Mouse (Mus musculus): ENCODE results near the gene Gtpbp4. TPM values are rescaled to one million over a fixed set of nuclear protein-coding genes. Genes with fewer than 3 reads are reported as not detected.
A peak's percentile ranks its signal among the peaks of the same experiment; 100 is the strongest.

Gtpbp4 gene
- polyA plus RNA-seq, 1 experiment: 27.0 TPM

DNA sequence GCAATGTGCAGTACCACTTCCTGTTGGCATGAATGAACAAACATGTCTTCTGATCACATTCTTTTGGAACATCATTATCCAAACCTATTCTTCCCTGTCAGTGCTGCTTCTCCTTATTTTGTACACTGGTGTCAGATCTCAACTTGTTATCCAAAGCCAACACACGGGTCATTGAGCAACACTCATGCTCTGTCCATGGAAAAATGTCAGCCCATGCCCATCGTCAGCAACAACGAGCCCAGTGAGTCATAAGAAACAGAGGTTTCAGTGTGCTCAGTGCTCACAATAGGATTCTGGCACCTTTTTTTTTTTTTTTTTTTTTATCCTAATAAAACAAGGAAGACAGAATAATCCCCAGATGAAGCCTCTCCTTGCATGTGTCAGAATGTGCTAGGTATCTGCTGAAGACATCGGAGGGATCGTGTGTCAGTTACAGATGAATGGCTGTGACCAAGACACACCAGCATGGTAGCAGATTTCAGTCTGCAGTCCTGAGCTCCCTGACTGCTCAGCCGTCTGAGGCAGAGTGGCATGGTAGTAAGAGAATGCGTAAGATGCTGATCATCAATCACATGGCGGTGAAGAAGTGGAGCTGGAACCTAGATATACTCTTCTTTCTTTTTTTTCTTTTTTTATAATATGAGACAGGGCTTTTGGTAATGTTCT is 36.2 kb upstream of the Gtpbp4 start:
- Histone ChIP-seq H3K4me3 (no peak overlapping the region), H3K79me2 (ENCODE audit: control insufficient read depth, insufficient read depth) (no peaks in the 10 kb centered on the region), H3K36me3 (ENCODE audit: control insufficient read depth, insufficient read depth) (no peaks in the 10 kb centered on the region), H3ac (ENCODE audit: control insufficient read depth, insufficient read length) (no peak overlapping the region), H3K27me3 (ENCODE audit: control insufficient read depth, insufficient read depth, insufficient read length) (no peaks in the 10 kb centered on the region), H3K4me2 (ENCODE audit: low read depth) (no peak overlapping the region)
- TF ChIP-seq CEBPB (IDR thresholded peaks at IDR 0.05; ENCODE audit: insufficient read depth, poor library complexity, severe bottlenecking) (0 out of 2 replicates have a peak, but pooled peaks have one; percentile 28), TCF3 (IDR thresholded peaks at IDR 0.05; ENCODE audit: insufficient read length, low read depth) (no peak)

DNA sequence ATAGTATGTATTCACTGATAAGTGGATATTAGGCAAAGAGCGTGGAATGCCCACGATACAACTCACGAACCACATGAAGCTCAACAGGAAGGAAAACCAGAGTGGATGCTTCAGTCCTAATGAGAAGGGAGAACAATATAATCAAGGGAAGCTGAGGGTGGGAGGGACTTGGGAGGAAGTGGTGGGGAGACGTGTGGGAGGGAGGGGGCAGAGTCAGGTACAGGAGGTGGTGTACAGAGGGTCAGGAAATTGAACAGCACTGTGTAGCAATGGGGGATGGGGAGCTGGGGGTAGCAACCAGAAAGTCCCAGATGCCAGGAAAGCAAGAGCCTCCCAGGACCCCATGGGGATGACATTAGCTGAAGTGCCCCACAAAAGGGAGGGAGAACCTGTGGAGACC is 34.5 kb upstream of the Gtpbp4 start:
- H3K4me3 ChIP-seq: no peak overlapping the region
- no peak overlapping the region for H3K4me2 ChIP-seq (ENCODE audit: low read depth)
- no peak for TF ChIP-seq SRF (IDR thresholded peaks at IDR 0.05; ENCODE audit: control insufficient read depth, insufficient read length, low read depth)
- H3ac ChIP-seq (ENCODE audit: control insufficient read depth, insufficient read length): no peak overlapping the region
- no peaks in the 10 kb centered on the region for H3K27me3 ChIP-seq (ENCODE audit: control insufficient read depth, insufficient read depth, insufficient read length)
- H3K79me2 ChIP-seq (ENCODE audit: control insufficient read depth, insufficient read depth): no peaks in the 10 kb centered on the region
- no peaks in the 10 kb centered on the region for H3K36me3 ChIP-seq (ENCODE audit: control insufficient read depth, insufficient read depth)

DNA sequence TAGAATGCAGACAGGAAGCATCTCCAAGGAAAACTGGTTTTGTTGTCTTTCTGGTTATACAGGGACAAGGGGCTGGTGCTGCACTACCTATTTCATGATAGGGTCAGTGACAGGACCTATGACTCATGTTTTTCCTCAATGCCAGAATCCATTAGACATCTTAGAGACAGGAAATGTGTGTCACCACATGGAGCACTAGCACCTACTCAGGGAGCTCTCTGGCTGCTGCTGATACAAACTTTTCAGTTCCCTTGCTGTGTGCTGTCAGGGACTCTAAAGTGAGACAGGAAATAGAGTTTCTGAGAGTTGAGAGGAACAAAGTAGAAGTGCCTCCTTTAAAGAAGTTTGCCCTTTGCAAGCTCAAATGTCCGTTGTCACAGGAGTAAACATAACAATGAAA is 31.4 kb upstream of the Gtpbp4 start:
- Histone ChIP-seq H3K79me2 (ENCODE audit: control insufficient read depth, insufficient read depth) (no peaks in the 10 kb centered on the region), H3K4me2 (ENCODE audit: low read depth) (no peak overlapping the region)

DNA sequence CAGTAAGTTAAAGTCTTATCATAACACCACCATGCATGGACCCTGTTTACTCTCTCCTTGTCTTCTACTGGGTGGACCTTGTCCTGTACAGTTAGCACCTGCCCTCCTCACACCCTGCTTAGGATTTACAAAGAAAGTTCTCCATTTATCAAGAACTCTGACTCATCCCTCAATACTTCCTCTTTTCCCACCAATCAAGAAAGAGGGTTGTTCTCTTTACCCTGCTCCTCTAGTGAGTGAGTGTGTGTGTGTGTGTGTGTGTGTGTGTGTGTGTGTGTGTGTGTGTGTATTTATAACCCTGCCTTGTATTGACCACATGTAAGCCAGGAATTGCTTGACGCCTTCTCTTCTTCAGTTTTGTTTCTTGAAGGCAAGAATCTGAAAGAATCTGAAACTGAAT is 26.7 kb upstream of the Gtpbp4 start:
- Histone ChIP-seq H3ac (ENCODE audit: control insufficient read depth, insufficient read length) (no peak overlapping the region), H3K4me2 (ENCODE audit: low read depth) (no peak overlapping the region), H3K79me2 (ENCODE audit: control insufficient read depth, insufficient read depth) (no peaks in the 10 kb centered on the region), H3K27me3 (ENCODE audit: control insufficient read depth, insufficient read depth, insufficient read length) (no peaks in the 10 kb centered on the region), H3K36me3 (ENCODE audit: control insufficient read depth, insufficient read depth) (no peaks in the 10 kb centered on the region), H3K4me3 (no peak overlapping the region)
- TF ChIP-seq TCF12 (IDR thresholded peaks at IDR 0.05; ENCODE audit: insufficient read depth, poor library complexity, severe bottlenecking) (no peak), MYOG (IDR thresholded peaks at IDR 0.05; ENCODE audit: control insufficient read depth in 1 of 3, insufficient read depth in 1 of 3, insufficient read length in 2 of 3, low read depth in 2 of 3) (no peak), POLR2A (IDR thresholded peaks at IDR 0.05; ENCODE audit: insufficient read length, low read depth) (no peak), SRF (IDR thresholded peaks at IDR 0.05; ENCODE audit: control insufficient read depth, insufficient read length, low read depth) (no peak)

More for the DNA sequence above, 31.4 kb upstream of the Gtpbp4 start:
- TF ChIP-seq E2F4 (IDR thresholded peaks at IDR 0.05; ENCODE audit: insufficient read depth) (no peak), CEBPB (IDR thresholded peaks at IDR 0.05; ENCODE audit: insufficient read depth, poor library complexity, severe bottlenecking) (no peak), MAX (IDR thresholded peaks at IDR 0.05; ENCODE audit: low read depth) (no peak), MYOG (IDR thresholded peaks at IDR 0.05; ENCODE audit: control insufficient read depth in 1 of 3, insufficient read depth in 1 of 3, insufficient read length in 2 of 3, low read depth in 2 of 3) (no peak), POLR2A (IDR thresholded peaks at IDR 0.05; ENCODE audit: insufficient read length, low read depth) (no peak), MYOD1 (IDR thresholded peaks at IDR 0.05; ENCODE audit: control insufficient read depth in 1 of 3, insufficient read length in 2 of 3, low read depth in 2 of 3) (no peak), POLR2AphosphoS2 (IDR thresholded peaks at IDR 0.05; ENCODE audit: insufficient read length, low read depth) (no peak), SRF (IDR thresholded peaks at IDR 0.05; ENCODE audit: control insufficient read depth, insufficient read length, low read depth) (no peak), TCF3 (IDR thresholded peaks at IDR 0.05; ENCODE audit: insufficient read length, low read depth) (no peak), USF1 (IDR thresholded peaks at IDR 0.05; ENCODE audit: low read depth) (no peak)
- H3K27me3 ChIP-seq (ENCODE audit: control insufficient read depth, insufficient read depth, insufficient read length): no peaks in the 10 kb centered on the region
- no peak overlapping the region for H3K4me3 ChIP-seq
- no peaks in the 10 kb centered on the region for H3K36me3 ChIP-seq (ENCODE audit: control insufficient read depth, insufficient read depth)
- H3ac ChIP-seq (ENCODE audit: control insufficient read depth, insufficient read length): no peak overlapping the region

DNA sequence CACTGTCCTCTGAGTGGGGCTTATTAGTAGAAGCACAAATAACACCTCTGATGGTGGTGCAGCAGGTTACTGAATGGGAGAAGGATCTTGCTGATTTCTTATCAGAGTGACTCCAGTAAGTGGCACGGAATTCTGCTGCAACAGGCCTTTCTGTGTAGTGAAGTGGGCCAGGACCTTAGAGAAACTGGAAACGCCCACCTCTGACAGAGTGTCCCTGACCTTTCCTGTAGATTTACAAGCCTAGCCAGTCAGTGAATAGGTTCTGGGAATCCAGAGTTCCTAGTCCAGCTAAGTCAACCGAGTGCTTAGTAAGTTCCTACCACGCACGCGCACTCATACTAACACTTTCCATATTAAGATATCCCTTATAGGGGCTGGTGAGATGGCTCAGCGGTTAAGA is 25.7 kb upstream of the Gtpbp4 start:
- TF ChIP-seq POLR2A (IDR thresholded peaks at IDR 0.05; ENCODE audit: insufficient read length, low read depth) (no peak), TCF12 (IDR thresholded peaks at IDR 0.05; ENCODE audit: insufficient read depth, poor library complexity, severe bottlenecking) (no peak), SRF (IDR thresholded peaks at IDR 0.05; ENCODE audit: control insufficient read depth, insufficient read length, low read depth) (no peak), USF1 (IDR thresholded peaks at IDR 0.05; ENCODE audit: low read depth) (no peak), REST (IDR thresholded peaks at IDR 0.05; ENCODE audit: insufficient read depth, insufficient read length) (no peak), TCF3 (IDR thresholded peaks at IDR 0.05; ENCODE audit: insufficient read length, low read depth) (no peak)
- Histone ChIP-seq H3K36me3 (ENCODE audit: control insufficient read depth, insufficient read depth) (no peaks in the 10 kb centered on the region), H3K4me2 (ENCODE audit: low read depth) (no peak overlapping the region), H3ac (ENCODE audit: control insufficient read depth, insufficient read length) (no peak overlapping the region), H3K27me3 (ENCODE audit: control insufficient read depth, insufficient read depth, insufficient read length) (no peaks in the 10 kb centered on the region), H3K4me3 (no peak overlapping the region), H3K79me2 (ENCODE audit: control insufficient read depth, insufficient read depth) (no peaks in the 10 kb centered on the region)

DNA sequence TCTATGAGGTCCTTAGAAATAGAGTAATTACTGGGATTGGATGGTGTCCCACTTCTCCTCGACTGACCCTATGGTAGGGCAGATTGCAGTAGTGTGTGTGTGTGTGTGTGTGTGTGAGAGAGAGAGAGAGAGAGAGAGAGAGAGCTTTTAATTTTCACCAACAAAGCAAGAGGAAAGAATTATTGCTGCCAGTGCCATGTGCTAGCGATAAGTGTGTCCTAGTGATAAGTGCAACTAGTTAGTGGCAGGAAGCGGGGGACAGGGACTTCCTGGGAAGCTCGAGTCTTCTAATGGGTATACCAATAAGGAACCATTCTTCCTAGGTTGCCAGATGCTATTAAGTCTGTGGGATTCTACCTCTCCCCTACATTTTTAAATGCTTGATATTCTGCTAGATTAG is 23.8 kb upstream of the Gtpbp4 start:
- Histone ChIP-seq H3K4me3 (no peak overlapping the region), H3K4me2 (ENCODE audit: low read depth) (no peak overlapping the region), H3K36me3 (ENCODE audit: control insufficient read depth, insufficient read depth) (no peaks in the 10 kb centered on the region), H3K27me3 (ENCODE audit: control insufficient read depth, insufficient read depth, insufficient read length) (no peaks in the 10 kb centered on the region), H3ac (ENCODE audit: control insufficient read depth, insufficient read length) (no peak overlapping the region), H3K79me2 (ENCODE audit: control insufficient read depth, insufficient read depth) (no peaks in the 10 kb centered on the region)
- TF ChIP-seq TCF3 (IDR thresholded peaks at IDR 0.05; ENCODE audit: insufficient read length, low read depth) (no peak), REST (IDR thresholded peaks at IDR 0.05; ENCODE audit: insufficient read depth, insufficient read length) (no peak)
